Mouse (Mus musculus) ES-E14 (cell line): ENCODE measurements at regions not wholly inside any gene's neighbourhood (a gene's known extent, or its start where the extent isn't known, plus 50 kb on each side); places are given as distances from the start of the nearest gene placed in this dataset.

Source experiments
- CHD2 ChIP-seq: IDR thresholded peaks from 2 replicates; pipeline ENCODE4 v1.6.1; 2014; ENCODE audit warnings: mild to moderate bottlenecking, low read depth, low read length, inconsistent platforms
- ZC3H11A ChIP-seq: IDR thresholded peaks from 2 replicates; pipeline ENCODE4 v1.6.1; 2012; ENCODE audit warnings: low read depth, mild to moderate bottlenecking, inconsistent platforms, low read length, borderline replicate concordance
- ZNF384 ChIP-seq: IDR thresholded peaks from 2 replicates; pipeline ENCODE4 v1.6.1; 2012; ENCODE audit warnings: low read depth, low read length, inconsistent platforms

- TF ChIP-seq ZNF384 (no peak), ZC3H11A (no peak), CHD2 (no peak)
These were observed 116.8 kb downstream of the Irs2 start for GRCm38 (mm10) chr8:10891440-10891839.
